Mouse (Mus musculus) heart, postnatal 0 days (tissue): ENCODE data around the gene Col18a1.

Experiments used
- CTCF ChIP-seq: IDR thresholded peaks from 2 replicates; pipeline ENCODE4 v1.5.1; 2016; ENCODE audit warnings: antibody characterized with exemption, control low read depth, low read depth
- EP300 ChIP-seq: IDR thresholded peaks from 2 replicates; pipeline ENCODE4 v1.6.1; 2016; ENCODE audit warnings: antibody characterized with exemption, low read depth

DNA sequence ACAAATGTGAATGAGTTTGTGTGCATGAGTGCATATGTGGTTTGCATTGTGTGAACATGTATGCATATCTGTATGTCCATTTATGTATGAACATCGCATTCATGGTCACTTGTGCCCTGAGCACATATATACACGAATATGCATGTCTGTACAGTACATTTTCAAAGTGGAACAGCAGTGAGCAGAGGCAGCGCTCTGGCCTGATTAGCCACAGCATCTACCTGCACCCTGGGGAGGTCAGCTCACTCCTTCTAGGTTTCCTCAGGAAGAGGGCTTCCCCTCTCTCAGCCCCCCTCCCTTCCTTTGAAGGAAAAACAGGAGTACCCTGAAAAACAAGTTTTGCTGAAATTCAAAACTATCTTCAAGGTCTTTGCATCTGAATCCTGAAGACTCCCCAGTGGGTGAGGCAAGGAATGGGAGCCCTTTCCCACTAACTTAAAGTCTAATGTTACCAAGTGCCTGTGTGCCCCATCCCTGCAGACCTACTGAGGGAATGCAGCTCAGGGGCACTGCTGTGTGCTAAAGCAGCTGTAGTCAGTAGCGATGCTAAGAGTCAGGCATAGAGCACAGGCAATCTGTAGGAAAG, 2.9 kb downstream of the Col18a1 start:
- TF ChIP-seq EP300 (no peak), CTCF (no peak)
